Mouse (Mus musculus): ENCODE data around the gene Ythdf1.

DNA sequence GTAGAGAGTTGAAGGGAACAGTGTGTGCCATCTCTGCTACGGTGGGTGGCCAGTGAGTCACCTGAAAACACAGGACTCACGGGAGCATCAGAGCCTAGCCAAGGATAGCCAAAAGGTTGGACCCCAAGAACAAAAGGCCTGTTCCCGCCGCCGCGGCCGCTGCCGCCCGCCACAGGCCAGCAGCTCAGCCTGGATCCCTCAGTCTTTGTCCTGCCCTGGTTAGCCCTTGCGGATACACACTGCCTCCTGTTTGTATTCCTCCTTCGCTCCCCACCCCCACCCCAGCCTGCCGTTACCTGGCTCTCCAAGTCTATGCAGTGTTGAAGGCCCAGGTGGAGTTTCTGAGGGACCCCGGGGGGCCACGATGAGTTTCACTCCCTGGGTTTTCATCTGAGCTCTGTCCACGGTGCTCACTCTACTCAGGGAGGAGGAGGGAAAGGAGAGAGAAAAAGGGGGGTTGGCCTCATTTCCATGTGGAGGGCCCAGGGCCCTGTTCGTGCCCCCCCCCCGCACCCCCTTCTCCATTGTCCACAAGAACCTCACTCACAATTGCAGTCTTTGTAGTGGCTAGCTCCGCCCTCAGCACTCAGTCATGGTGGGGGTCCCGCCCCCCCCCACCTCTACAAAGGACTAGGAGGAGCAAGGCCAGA, 31.4 kb downstream of the Ythdf1 start:
- TF ChIP-seq EP300 (IDR thresholded peaks at IDR 0.05; ENCODE audit: low read depth) (no peak), CTCF (IDR thresholded peaks at IDR 0.05; ENCODE audit: low read depth) (no peak)
